Mouse (Mus musculus) stomach, embryonic 14.5 days (tissue): ENCODE measurements around the gene Pramel6. TPM values are rescaled to one million over a fixed set of nuclear protein-coding genes. Genes with fewer than 3 reads are reported as not detected.
"Not testable (repeated sequence)": the region's sequence is repeated elsewhere in the genome, so short reads cannot be mapped to it uniquely, and the experiment has no call there.

Experiments
- ATAC-seq: fragments of 200-750 bp; cut with Nextera tagmentation; 2 replicates; pipeline ENCODE4 v1.8.0; 2017; ENCODE audit warnings: low read depth, moderate TSS enrichment; ENCODE audit not compliant: insufficient number of reproducible peaks, insufficient read depth, low FRiP score
- H3K27ac ChIP-seq: fragments of 300-500 bp; sonication (generic); 2 replicates; pipeline ENCODE4 v1.5.1; 2014; ENCODE audit warnings: mild to moderate bottlenecking, low read length, moderate library complexity, mixed read lengths
- H3K27me3 ChIP-seq: fragments of 300-500 bp; sonication (generic); 2 replicates; pipeline ENCODE4 v1.6.1; 2014; ENCODE audit warnings: low read length, control low read depth, mixed read lengths; ENCODE audit not compliant: control insufficient read depth, insufficient read depth
- H3K36me3 ChIP-seq: fragments of 300-500 bp; sonication (generic); 2 replicates; pipeline ENCODE4 v1.6.1; 2014; ENCODE audit warnings: mild to moderate bottlenecking, control low read depth, low read length, moderate library complexity, mixed read lengths; ENCODE audit not compliant: control insufficient read depth, insufficient read depth
- H3K4me1 ChIP-seq: fragments of 300-500 bp; sonication (generic); 2 replicates; pipeline ENCODE4 v1.6.1; 2014; ENCODE audit warnings: low read length, control low read depth, mixed read lengths; ENCODE audit not compliant: control insufficient read depth, insufficient read depth
- H3K4me2 ChIP-seq: fragments of 300-500 bp; sonication (generic); replicated peaks from 2 replicates; pipeline ENCODE4 v1.6.1; 2014; ENCODE audit warnings: low read depth, low read length, control low read depth
- H3K4me3 ChIP-seq: fragments of 300-500 bp; sonication (generic); 2 replicates; pipeline ENCODE4 v1.5.1; 2014; ENCODE audit warnings: low read depth, low read length, control low read depth
- H3K9ac ChIP-seq: fragments of 300-500 bp; sonication (generic); replicated peaks from 2 replicates; pipeline ENCODE4 v1.6.1; 2014; ENCODE audit warnings: low read depth, mild to moderate bottlenecking, control low read depth, low read length, moderate library complexity, mixed read lengths
- H3K9me3 ChIP-seq: fragments of 300-500 bp; sonication (generic); 2 replicates; pipeline ENCODE4 v1.6.1; 2016; ENCODE audit warnings: low read depth, low read length, control low read depth; ENCODE audit not compliant: control insufficient read depth
- WGBS: fragments of 180-500 bp; shearing (Covaris S2); extraction: QIAGEN DNeasy Blood & Tissue Kit; methylation state at CpG from one replicate; pipeline ENCODE4 v1.1.7; 2014; 5-methylcytosine and 5-hydroxymethylcytosine counted together
- polyA plus RNA-seq: library from polyadenylated mRNA; unstranded; fragments of >200 nt; fragmentation: Nextera tagmentation; extraction: Ambion mirVana; gene quantifications from 2 replicates; pipeline ENCODE4 v1.2.1, GENCODE M21; 2014

Gene Pramel6
- polyA plus RNA-seq, result not detected in 2 replicates

DNA sequence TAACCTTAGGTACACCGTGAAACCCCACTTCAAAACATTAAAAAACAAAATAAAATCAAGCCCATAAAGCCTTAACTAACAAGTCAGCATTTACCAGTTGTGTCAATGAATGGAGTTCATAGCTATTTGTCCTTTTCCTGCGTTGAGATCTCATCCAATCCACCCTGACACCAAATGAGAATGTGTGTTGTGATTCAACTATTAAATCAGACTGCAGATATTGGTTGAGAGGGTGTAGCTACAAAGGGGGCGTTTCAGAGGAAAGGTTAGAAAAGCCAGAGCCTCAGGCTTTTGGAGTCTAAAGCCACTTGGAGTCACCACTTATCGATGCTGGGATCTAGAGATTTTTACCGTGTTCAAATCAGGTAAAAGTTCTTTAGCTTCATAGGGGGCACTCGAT is at the start of gene Pramel6:
Pramel6 (plus strand) TSS at position 301 of the 400 bp plus-strand sequence.
- no peak within 1 kb of the TSS for H3K4me2 ChIP-seq
- no peak for ATAC-seq
- no peak within 1 kb of the TSS for H3K9ac ChIP-seq
- H3K4me1 ChIP-seq, result no peaks in the 10 kb centered on the region
- WGBS, result 83% methylated on average over 6 of the region's 6 CpGs
- no peaks in the 10 kb centered on the region for H3K36me3 ChIP-seq
- no peaks in the 10 kb centered on the region for H3K9me3 ChIP-seq
- H3K27me3 ChIP-seq, result no peaks in the 10 kb centered on the region
- H3K4me3 ChIP-seq, result no peak within 1 kb of the TSS
- H3K27ac ChIP-seq, result no peak within 1 kb of the TSS

DNA sequence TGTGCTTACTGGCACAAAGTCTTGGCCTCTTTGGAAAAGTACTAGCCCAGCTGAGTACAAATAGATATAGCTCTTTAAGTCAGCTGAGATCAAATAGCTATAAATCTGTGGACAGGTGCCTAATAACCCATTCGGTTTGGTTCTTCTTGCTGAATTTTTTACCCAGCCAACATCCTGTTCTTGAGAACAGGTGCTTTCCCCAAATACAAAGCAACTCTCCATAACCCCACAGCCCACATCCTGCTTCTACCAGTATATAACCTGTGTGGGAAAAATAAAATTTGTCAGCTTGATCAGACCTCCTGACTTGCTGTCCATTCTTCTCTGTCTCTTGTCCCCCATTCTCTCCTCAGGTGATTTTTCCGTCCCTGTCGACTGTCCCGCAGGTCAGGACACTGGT is 44.6 kb upstream of the Pramel6 start:
- Histone ChIP-seq H3K4me2 (no peak overlapping the region), H3K27ac (no peak overlapping the region), H3K36me3 (no peaks in the 10 kb centered on the region), H3K9ac (no peak overlapping the region), H3K9me3 (no peaks in the 10 kb centered on the region), H3K4me3 (no peak overlapping the region), H3K4me1 (no peaks in the 10 kb centered on the region), H3K27me3 (no peaks in the 10 kb centered on the region)
- ATAC-seq, result no peak
- WGBS, result 92% methylated on average over 4 of the region's 4 CpGs

DNA sequence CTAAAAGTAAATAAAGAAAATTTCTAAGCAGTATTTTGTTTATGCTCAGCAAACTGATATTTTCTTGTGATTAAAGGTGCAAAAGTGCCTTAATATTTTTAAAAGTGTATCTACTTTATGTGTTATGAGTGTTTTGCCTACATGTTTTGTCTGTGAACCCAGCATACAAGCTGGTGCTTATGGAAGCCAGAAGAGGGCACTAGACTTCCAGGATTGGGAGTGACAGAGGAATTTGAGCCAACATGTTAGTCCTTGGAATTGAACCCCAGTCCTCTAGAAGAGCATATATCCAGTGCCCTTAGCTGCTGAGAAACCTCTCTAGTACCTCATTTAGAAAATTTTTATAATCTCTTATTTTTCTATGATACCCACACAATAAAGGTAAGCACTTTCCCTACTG is 26.2 kb upstream of the Pramel6 start:
- H3K27ac ChIP-seq, result no peak overlapping the region
- no peak overlapping the region for H3K4me3 ChIP-seq
- H3K27me3 ChIP-seq, result no peaks in the 10 kb centered on the region
- no peak for ATAC-seq
- H3K4me1 ChIP-seq, result no peaks in the 10 kb centered on the region
- H3K36me3 ChIP-seq, result no peaks in the 10 kb centered on the region
- H3K4me2 ChIP-seq, result no peak overlapping the region
- no peak overlapping the region for H3K9ac ChIP-seq
- no peaks in the 10 kb centered on the region for H3K9me3 ChIP-seq

DNA sequence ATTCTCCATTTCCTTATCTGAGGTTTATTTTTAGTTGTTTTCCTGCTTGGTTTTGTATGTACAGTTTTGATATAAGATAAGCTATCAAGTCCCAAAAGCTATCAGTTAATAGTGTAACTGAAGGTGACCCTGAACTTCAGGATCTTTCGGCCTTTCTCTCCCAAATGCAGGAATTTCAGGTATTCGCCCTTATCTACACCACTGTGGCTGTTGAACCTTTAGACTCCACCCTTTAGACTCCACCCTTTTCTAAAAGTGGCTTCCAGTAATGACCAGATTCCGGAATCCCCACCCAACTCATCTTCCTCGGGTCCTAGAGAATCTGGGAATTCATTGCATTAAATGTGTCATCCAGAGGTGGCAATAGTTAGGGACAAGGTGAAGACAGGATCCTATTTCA is 25.2 kb upstream of the Pramel6 start:
- no peak for ATAC-seq
- Histone ChIP-seq H3K4me3 (no peak overlapping the region), H3K9me3 (no peaks in the 10 kb centered on the region), H3K4me2 (no peak overlapping the region), H3K9ac (no peak overlapping the region), H3K27me3 (no peaks in the 10 kb centered on the region), H3K36me3 (no peaks in the 10 kb centered on the region), H3K27ac (no peak overlapping the region), H3K4me1 (no peaks in the 10 kb centered on the region)
- whole genome bisulfite sequencing, result 73% methylated on average over 4 of the region's 4 CpGs

DNA sequence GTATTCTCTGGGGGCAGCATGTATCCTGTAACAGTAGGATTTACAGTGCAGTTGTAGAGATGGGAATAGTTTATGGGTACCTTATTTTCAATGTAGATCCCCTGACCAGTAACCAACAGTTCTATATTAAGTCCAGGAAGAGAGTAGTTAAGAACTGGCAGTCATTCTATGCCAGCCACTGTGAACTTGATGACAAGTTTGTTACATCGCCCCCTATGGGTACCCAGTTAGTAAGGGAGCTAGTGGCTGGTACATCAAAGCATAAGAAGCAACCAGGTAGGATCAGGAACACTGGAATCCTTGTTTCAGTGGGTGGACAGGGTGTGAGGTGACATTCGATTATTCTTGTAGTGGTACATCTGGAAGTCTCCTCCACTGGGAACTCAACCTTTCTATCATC is 24.1 kb upstream of the Pramel6 start:
- 77% methylated on average over 2 of the region's 2 CpGs for WGBS
- Histone ChIP-seq H3K4me3 (no peak overlapping the region), H3K9me3 (no peaks in the 10 kb centered on the region), H3K4me1 (no peaks in the 10 kb centered on the region), H3K4me2 (no peak overlapping the region), H3K9ac (no peak overlapping the region), H3K27ac (no peak overlapping the region), H3K27me3 (no peaks in the 10 kb centered on the region), H3K36me3 (no peaks in the 10 kb centered on the region)
- ATAC-seq, result no peak

DNA sequence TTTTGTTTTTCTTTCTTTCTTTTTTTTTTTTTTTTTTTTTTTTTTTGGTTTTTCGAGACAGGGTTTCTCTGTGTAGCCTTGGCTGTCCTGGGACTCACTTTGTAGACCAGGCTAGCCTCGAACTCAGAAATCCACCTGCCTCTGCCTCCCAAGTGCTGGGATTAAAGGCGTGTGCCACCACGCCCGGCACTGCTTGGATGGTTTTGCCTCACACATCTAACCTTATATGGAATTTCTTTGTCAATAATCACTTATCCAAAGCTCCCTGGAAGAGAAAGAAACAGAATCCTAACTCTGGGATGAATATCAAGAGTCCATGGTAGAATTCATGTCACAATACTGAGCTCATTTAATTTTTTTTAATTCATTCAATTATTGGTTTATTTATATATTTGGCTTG is 9.4 kb upstream of the Pramel6 start, which contains the start of gene Pramel7:
Pramel7 (minus strand) TSS at position 101 of the 400 bp plus-strand sequence.
- not testable (repeated sequence) for ATAC-seq, H3K9ac ChIP-seq, H3K27me3 ChIP-seq, H3K36me3 ChIP-seq, H3K9me3 ChIP-seq, H3K27ac ChIP-seq, H3K4me3 ChIP-seq, H3K4me2 ChIP-seq, H3K4me1 ChIP-seq
- WGBS, result 90% methylated on average over 3 of the region's 5 CpGs

DNA sequence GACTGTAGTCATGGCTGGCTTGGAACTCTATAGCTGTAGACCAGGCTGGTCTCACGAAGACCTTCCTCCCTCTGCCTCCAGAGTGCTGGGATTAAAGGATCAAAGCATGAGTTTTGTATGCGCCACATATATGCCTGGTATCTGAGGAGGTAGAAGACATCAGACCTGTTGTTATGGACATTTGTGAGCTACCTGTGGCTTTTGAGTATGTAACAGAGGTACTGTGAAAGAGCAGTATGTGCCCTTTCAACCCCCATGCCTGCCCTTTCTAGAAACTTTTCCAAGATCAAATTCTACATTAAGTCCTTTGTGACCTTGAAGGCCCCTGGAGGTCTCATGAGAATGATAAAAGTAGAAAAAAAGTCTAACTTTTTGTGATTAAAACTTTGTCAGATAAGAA is 8.7 kb downstream of the Pramel6 start:
- 85% methylated on average over 2 of the region's 2 CpGs for WGBS
- Histone ChIP-seq H3K9me3 (no peaks in the 10 kb centered on the region), H3K4me2 (no peak overlapping the region), H3K36me3 (no peaks in the 10 kb centered on the region), H3K9ac (no peak overlapping the region), H3K4me3 (no peak overlapping the region), H3K27me3 (no peaks in the 10 kb centered on the region), H3K4me1 (no peaks in the 10 kb centered on the region), H3K27ac (no peak overlapping the region)
- no peak for ATAC-seq

DNA sequence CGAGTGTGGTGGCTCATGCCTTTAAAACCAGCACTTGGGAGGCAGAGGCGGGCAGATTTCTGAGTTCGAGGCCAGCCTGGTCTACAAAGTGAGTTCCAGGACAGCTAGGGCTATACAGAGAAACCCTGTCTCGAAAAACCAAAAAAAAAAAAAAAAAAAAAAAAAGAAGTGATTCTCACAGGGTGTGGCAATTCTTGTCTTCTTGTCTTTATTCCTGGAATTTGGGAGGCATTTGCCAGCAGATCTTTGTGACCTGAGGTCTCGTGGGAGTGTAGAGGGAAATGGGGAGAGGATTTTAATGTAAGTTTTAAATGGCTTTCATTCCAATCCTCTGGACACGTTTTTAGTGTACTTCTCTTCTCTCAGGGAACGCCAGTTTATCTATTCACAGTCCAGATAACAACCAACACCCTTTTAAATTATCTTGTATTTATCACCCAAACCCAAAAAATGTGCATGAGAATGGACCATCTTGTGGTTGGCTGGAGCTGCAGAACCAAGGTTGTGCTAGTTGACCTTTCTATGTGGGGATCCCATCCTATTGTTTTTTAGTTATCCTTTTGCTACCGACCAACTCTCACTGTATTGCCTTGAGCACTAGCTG is 9.2 kb downstream of the Pramel6 start:
- no peaks in the 10 kb centered on the region for H3K4me1 ChIP-seq
- 84% methylated on average over 7 of the region's 8 CpGs for WGBS
- no peak overlapping the region for H3K9ac ChIP-seq
- H3K4me3 ChIP-seq, result no peak overlapping the region
- no peaks in the 10 kb centered on the region for H3K27me3 ChIP-seq
- no peaks in the 10 kb centered on the region for H3K36me3 ChIP-seq
- no peak overlapping the region for H3K4me2 ChIP-seq
- no peak for ATAC-seq
- no peaks in the 10 kb centered on the region for H3K9me3 ChIP-seq
- H3K27ac ChIP-seq, result no peak overlapping the region

DNA sequence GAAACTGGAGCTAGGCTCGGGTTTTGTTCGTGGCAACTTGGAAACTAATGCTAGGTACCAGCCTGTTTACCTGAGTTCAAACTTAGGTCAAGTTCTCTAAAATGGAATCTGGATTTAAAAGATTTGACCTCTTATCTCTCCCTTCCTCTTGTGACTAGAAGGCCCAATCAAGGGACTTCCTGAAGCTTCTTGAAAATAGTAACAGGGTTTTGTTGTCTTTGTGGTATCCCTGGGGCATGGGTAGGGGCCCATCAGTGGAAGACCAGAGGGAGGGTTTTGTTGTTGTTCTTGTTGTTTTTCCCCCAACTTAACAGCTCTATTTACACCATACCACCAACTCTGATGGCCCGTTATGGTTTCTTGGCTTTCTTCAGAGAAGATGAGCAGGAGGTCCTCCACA is 10.2 kb downstream of the Pramel6 start:
- Histone ChIP-seq H3K9me3 (no peaks in the 10 kb centered on the region), H3K27ac (no peak overlapping the region), H3K4me3 (no peak overlapping the region), H3K27me3 (no peaks in the 10 kb centered on the region), H3K36me3 (no peaks in the 10 kb centered on the region), H3K4me2 (no peak overlapping the region), H3K4me1 (no peaks in the 10 kb centered on the region), H3K9ac (no peak overlapping the region)
- no peak for ATAC-seq
- 90% methylated on average over 3 of the region's 3 CpGs for WGBS
